Mouse (Mus musculus): ENCODE measurements around the gene Hmcn1. TPM values are rescaled to one million over a fixed set of nuclear protein-coding genes. Genes with fewer than 3 reads are reported as not detected.

Hmcn1 gene
- polyA plus RNA-seq, 1 experiment from 2014 or later, result 8.8 TPM

DNA sequence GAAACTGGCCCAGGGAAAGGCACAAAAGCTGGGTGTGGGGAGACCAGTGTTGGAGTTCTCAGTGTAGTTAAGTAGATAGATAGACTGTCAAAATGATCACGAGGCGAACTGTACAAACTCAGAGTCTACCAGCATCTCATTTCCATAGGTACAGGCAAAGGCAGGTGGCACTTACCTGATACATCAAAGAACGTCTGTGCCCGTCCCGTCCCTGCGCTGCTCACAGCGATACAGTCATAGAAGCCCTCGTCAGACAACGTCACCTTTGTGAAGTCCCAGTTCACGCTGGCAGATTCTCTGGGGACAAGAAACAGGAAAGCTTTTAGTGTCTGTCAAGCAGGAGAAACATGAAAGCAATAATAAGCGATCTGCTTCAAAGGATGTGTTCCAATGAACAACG lies 190.6 kb downstream of the Hmcn1 start:
- H3K27me3 ChIP-seq (replicated peaks), result no peaks in the 10 kb centered on the region
- ATAC-seq (ENCODE audit: low FRiP score, low read depth), result no peak
- H3K4me2 ChIP-seq (replicated peaks), result no peak overlapping the region
- no peak overlapping the region for H3K4me3 ChIP-seq
- no peak overlapping the region for H3K9ac ChIP-seq
- no peaks in the 10 kb centered on the region for H3K36me3 ChIP-seq
- 91% methylated on average over 12 of the region's 12 CpGs for WGBS
- no peaks in the 10 kb centered on the region for H3K4me1 ChIP-seq
- H3K27ac ChIP-seq, result no peak overlapping the region
- no peaks in the 10 kb centered on the region for H3K9me3 ChIP-seq

- no peak for ATAC-seq (ENCODE audit: low FRiP score, low read depth)
- H3K36me3 ChIP-seq, result no peaks in the 10 kb centered on the region
- no peaks in the 10 kb centered on the region for H3K27me3 ChIP-seq (replicated peaks)
- no peak overlapping the region for H3K27ac ChIP-seq
- no peak overlapping the region for H3K9ac ChIP-seq
- H3K4me1 ChIP-seq, result no peaks in the 10 kb centered on the region
- H3K4me3 ChIP-seq, result no peak overlapping the region
- WGBS, result 93% methylated on average over 8 of the region's 8 CpGs
- H3K4me2 ChIP-seq (replicated peaks), result no peak overlapping the region
- 0 out of 2 replicates have a peak, but pooled peaks cover 5% of the 10 kb centered on the region for H3K9me3 ChIP-seq
Measured at GRCm38 (mm10) chr1:150800611-150801263, 192.5 kb downstream of the Hmcn1 start.

GRCm38 (mm10) chr1:150798651-150799050 lies 194.6 kb downstream of the Hmcn1 start:
- H3K27me3 ChIP-seq (replicated peaks), result no peaks in the 10 kb centered on the region
- H3K9ac ChIP-seq, result no peak overlapping the region
- H3K9me3 ChIP-seq, result 0 out of 2 replicates have a peak, but pooled peaks cover 6% of the 10 kb centered on the region
- H3K4me3 ChIP-seq, result no peak overlapping the region
- no peaks in the 10 kb centered on the region for H3K36me3 ChIP-seq
- H3K4me1 ChIP-seq, result no peaks in the 10 kb centered on the region
- H3K4me2 ChIP-seq (replicated peaks), result no peak overlapping the region
- 94% methylated on average over 5 of the region's 5 CpGs for WGBS
- no peak overlapping the region for H3K27ac ChIP-seq
- no peak for ATAC-seq (ENCODE audit: low FRiP score, low read depth)

DNA sequence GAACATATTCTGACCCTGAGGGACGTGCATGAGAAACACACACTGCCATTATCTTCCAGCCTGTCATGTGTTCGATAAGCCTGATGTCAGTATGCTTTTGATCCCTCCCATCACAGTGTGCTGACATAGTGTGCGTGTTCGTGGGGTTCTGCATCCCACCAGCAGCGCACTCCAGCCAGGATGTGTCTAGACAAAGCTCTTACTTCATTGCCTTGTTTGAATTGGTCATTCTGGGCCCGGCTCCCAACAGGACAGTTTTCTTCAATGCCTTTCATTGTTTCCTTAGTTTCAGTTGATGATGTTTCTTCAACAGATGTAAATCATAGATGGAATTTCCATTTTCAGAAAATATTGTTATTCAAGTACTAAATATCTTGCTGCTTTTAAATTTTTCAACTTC lies 206.5 kb downstream of the Hmcn1 start:
- 77% methylated on average over 6 of the region's 6 CpGs for WGBS
- Histone ChIP-seq H3K4me3 (no peak overlapping the region), H3K27me3 (replicated peaks) (no peaks in the 10 kb centered on the region), H3K9ac (no peak overlapping the region), H3K36me3 (no peaks in the 10 kb centered on the region), H3K4me1 (no peaks in the 10 kb centered on the region), H3K27ac (no peak overlapping the region), H3K9me3 (no peaks in the 10 kb centered on the region), H3K4me2 (replicated peaks) (no peak overlapping the region)
- ATAC-seq (ENCODE audit: low FRiP score, low read depth), result no peak

- Histone ChIP-seq H3K9ac (no peak overlapping the region), H3K27ac (no peak overlapping the region), H3K9me3 (no peaks in the 10 kb centered on the region), H3K36me3 (no peaks in the 10 kb centered on the region), H3K4me3 (no peak overlapping the region), H3K4me2 (replicated peaks) (no peak overlapping the region), H3K27me3 (replicated peaks) (no peaks in the 10 kb centered on the region), H3K4me1 (no peaks in the 10 kb centered on the region)
- ATAC-seq (ENCODE audit: low FRiP score, low read depth), result no peak
- WGBS, result 93% methylated on average over 15 of the region's 15 CpGs
Measured at GRCm38 (mm10) chr1:150783070-150783842, 210.0 kb downstream of the Hmcn1 start.

- H3K4me2 ChIP-seq (replicated peaks), result no peak overlapping the region
- H3K36me3 ChIP-seq, result no peaks in the 10 kb centered on the region
- no peaks in the 10 kb centered on the region for H3K27me3 ChIP-seq (replicated peaks)
- no peaks in the 10 kb centered on the region for H3K9me3 ChIP-seq
- H3K27ac ChIP-seq, result no peak overlapping the region
- no peak for ATAC-seq (ENCODE audit: low FRiP score, low read depth)
- no peak overlapping the region for H3K4me3 ChIP-seq
- WGBS, result 43% methylated on average over 2 of the region's 2 CpGs
- no peaks in the 10 kb centered on the region for H3K4me1 ChIP-seq
- H3K9ac ChIP-seq, result no peak overlapping the region
Measured at GRCm38 (mm10) chr1:150779902-150780301, 213.3 kb downstream of the Hmcn1 start.

DNA sequence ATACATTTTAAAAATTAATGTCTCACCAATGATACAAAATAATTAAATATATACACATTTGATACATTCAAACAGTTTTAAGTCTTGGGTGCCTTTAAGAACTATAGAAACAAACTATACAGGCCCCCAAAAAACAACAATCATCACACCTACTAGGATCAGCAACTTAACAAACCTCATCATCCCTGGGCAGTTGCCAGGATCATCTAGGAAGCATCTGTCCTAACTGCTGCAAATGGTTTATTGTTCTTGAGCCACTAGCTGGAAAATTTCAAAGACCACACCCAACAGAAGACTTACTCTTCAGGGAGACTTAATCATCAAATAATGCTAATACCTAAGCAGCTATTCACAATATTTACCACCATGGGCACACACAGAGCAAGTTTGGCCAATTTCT lies 216.5 kb downstream of the Hmcn1 start:
- Histone ChIP-seq H3K4me1 (no peaks in the 10 kb centered on the region), H3K36me3 (no peaks in the 10 kb centered on the region), H3K4me3 (no peak overlapping the region), H3K27me3 (replicated peaks) (no peaks in the 10 kb centered on the region), H3K27ac (no peak overlapping the region), H3K9ac (no peak overlapping the region), H3K4me2 (replicated peaks) (no peak overlapping the region), H3K9me3 (no peaks in the 10 kb centered on the region)
- no peak for ATAC-seq (ENCODE audit: low FRiP score, low read depth)

- no peak overlapping the region for H3K4me3 ChIP-seq
- H3K9me3 ChIP-seq, result no peaks in the 10 kb centered on the region
- no peaks in the 10 kb centered on the region for H3K4me1 ChIP-seq
- no peak overlapping the region for H3K27ac ChIP-seq
- no peak overlapping the region for H3K9ac ChIP-seq
- H3K4me2 ChIP-seq (replicated peaks), result no peak overlapping the region
- no peaks in the 10 kb centered on the region for H3K36me3 ChIP-seq
- ATAC-seq (ENCODE audit: low FRiP score, low read depth), result no peak
- no peaks in the 10 kb centered on the region for H3K27me3 ChIP-seq (replicated peaks)
- 81% methylated on average over 2 of the region's 2 CpGs for WGBS
Measured at GRCm38 (mm10) chr1:150775742-150776141, 217.5 kb downstream of the Hmcn1 start.

GRCm38 (mm10) chr1:150772958-150773357 lies 220.3 kb downstream of the Hmcn1 start:
- no peak overlapping the region for H3K4me2 ChIP-seq (replicated peaks)
- H3K4me1 ChIP-seq, result no peaks in the 10 kb centered on the region
- no peak overlapping the region for H3K4me3 ChIP-seq
- no peak for ATAC-seq (ENCODE audit: low FRiP score, low read depth)
- H3K27ac ChIP-seq, result no peak overlapping the region
- 96% methylated on average over 3 of the region's 3 CpGs for WGBS
- no peaks in the 10 kb centered on the region for H3K27me3 ChIP-seq (replicated peaks)
- H3K36me3 ChIP-seq, result no peaks in the 10 kb centered on the region
- H3K9ac ChIP-seq, result no peak overlapping the region
- H3K9me3 ChIP-seq, result no peaks in the 10 kb centered on the region

DNA sequence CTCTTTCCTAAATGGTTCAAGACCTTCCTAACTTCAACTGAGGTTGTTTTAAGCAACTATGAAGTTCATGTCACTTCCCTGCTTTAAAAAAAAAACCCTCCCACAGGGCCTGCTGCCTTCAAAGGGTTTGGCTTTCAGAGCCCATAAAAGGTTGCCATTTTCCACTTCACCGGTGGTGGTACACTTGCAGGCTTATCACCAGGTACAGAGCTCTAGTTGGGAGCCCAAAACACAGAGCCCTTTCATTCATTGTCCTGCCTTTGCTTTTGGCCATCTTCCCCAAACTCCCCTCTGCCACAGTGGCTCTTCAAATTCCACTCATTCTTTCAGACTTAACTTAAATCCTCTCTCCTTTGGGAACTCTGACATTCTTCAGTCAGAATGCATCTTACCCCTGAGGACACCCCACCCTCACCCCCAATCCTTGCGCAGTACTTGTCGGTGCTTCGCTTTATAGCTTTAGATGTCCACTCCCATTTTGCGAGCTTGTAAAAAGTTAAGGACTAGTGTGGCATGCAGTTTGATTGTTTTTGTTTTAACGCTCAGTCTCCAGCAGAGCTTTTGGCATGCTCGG lies 222.2 kb downstream of the Hmcn1 start:
- no peak for ATAC-seq (ENCODE audit: low FRiP score, low read depth)
- Histone ChIP-seq H3K4me2 (replicated peaks) (no peak overlapping the region), H3K9me3 (no peaks in the 10 kb centered on the region), H3K9ac (no peak overlapping the region), H3K27me3 (replicated peaks) (no peaks in the 10 kb centered on the region), H3K27ac (no peak overlapping the region), H3K4me3 (no peak overlapping the region), H3K36me3 (no peaks in the 10 kb centered on the region), H3K4me1 (no peaks in the 10 kb centered on the region)
- WGBS, result 27% methylated on average over 7 of the region's 7 CpGs

- Histone ChIP-seq H3K4me2 (replicated peaks) (no peak overlapping the region), H3K9ac (no peak overlapping the region), H3K9me3 (no peaks in the 10 kb centered on the region), H3K27ac (no peak overlapping the region), H3K27me3 (replicated peaks) (no peaks in the 10 kb centered on the region), H3K4me3 (no peak overlapping the region), H3K4me1 (no peaks in the 10 kb centered on the region), H3K36me3 (no peaks in the 10 kb centered on the region)
- 75% methylated on average over 2 of the region's 2 CpGs for WGBS
- ATAC-seq (ENCODE audit: low FRiP score, low read depth), result no peak
Measured at GRCm38 (mm10) chr1:150769836-150770235, 223.4 kb downstream of the Hmcn1 start.

DNA sequence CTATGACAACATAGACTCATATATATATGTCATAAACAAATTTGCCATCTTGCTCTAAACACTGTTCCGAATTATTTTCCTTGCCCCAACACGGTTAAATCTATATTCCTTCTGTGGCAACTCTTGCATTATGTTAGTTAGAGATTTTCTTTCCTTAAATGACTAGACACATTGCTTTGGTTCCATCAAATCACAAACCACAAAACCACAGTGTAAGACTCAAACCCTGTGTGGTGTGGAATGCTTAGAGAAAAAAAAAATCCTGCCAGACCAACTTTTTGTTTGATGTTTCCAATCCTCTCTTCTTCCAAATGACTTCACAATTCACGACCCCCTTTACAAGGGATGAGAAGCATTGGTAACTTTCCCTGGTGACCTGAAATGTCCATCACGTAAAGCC lies 231.6 kb downstream of the Hmcn1 start:
- 92% methylated on average over 4 of the region's 4 CpGs for WGBS
- Histone ChIP-seq H3K27me3 (replicated peaks) (no peaks in the 10 kb centered on the region), H3K4me3 (no peak overlapping the region), H3K4me1 (no peaks in the 10 kb centered on the region), H3K9me3 (no peaks in the 10 kb centered on the region), H3K4me2 (replicated peaks) (no peak overlapping the region), H3K36me3 (no peaks in the 10 kb centered on the region), H3K27ac (no peak overlapping the region), H3K9ac (no peak overlapping the region)
- no peak for ATAC-seq (ENCODE audit: low FRiP score, low read depth)
